Mouse (Mus musculus): ENCODE results near the gene Psmb11.

DNA sequence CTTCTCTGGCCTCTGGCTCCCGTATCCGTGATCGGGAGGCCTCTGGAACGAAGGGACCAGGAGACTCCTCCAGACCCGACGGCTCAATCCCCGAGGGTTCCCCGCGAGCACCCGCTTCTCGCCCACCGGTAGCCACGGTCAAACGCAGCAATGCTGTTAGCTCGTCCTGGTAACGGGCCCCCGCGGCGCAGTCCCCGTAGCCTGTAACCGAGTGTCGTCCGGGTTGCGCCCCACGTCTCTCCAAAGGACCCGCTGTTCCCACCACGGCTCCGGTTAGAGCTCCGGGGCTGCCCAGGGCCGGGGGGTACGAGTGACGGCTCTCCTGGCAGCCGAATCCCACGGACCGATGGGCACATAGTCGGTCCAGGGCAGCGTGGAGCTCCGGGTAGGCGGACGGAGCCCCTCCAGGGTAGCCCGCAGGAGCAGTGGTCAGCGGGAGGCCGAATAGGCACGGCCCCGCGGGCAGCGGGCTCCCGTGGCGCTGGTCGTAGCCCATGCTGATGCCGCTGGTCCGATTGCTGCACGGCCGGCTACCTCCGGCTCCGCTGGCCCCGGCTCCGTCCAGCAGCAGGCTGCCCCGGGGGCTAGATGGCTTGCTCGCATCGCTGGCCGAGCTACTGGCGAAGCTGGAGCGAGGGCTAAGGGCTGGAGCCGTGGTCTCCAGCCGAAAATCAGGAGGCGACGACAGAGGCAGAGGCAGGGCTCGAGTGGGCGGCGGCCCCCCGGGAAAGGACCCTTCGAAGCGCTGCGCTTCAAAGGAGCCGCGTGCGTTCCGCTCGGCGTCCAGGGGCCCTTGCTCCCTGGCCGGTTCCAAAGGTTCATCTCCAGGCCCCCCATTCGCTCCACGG is 44.8 kb upstream of the Psmb11 start:
- TF ChIP-seq CTCF (conservative IDR thresholded peaks at IDR 0.05; ENCODE audit: insufficient read depth, insufficient read length, low read depth, low read length) (no peak), POLR2A (IDR thresholded peaks at IDR 0.05; ENCODE audit: low read depth, low read length) (no peak)
